Mouse (Mus musculus) heart, postnatal 4 days (tissue): ENCODE measurements at regions not wholly inside any gene's neighbourhood (a gene's known extent, or its start where the extent isn't known, plus 50 kb on each side); places are given as distances from the start of the nearest gene placed in this dataset.

Source experiments
- DNase-seq: peaks from one replicate; pipeline ENCODE4 v3.0.0; 2021

- DNase-seq, result no peak
Measured at GRCm38 (mm10) chr13:106525406-106526206, 411.2 kb downstream of the Ipo11 start.

- no peak for DNase-seq
Measured at GRCm38 (mm10) chr13:106514510-106515169, 422.1 kb downstream of the Ipo11 start.

GRCm38 (mm10) chr13:106513669-106514068 is 423.1 kb downstream of the Ipo11 start:
- DNase-seq, result no peak

- DNase-seq, result no peak
Measured at GRCm38 (mm10) chr13:106510435-106510834, 426.3 kb downstream of the Ipo11 start.

- DNase-seq, result no peak
Measured at GRCm38 (mm10) chr13:106501273-106501672, 435.5 kb downstream of the Ipo11 start.

GRCm38 (mm10) chr13:106471264-106471663 is 465.5 kb downstream of the Ipo11 start:
- no peak for DNase-seq

- DNase-seq, result no peak
Measured at GRCm38 (mm10) chr13:106454366-106454927, 482.3 kb downstream of the Ipo11 start.

GRCm38 (mm10) chr13:106432165-106432564 is 504.6 kb downstream of the Ipo11 start:
- DNase-seq, result no peak

- no peak for DNase-seq
Measured at GRCm38 (mm10) chr13:106406608-106407038, 530.1 kb downstream of the Ipo11 start.

- no peak for DNase-seq
Measured at GRCm38 (mm10) chr13:106392642-106393041, 544.1 kb downstream of the Ipo11 start.

GRCm38 (mm10) chr13:106388634-106389033 is 548.1 kb downstream of the Ipo11 start:
- DNase-seq, result no peak

GRCm38 (mm10) chr13:106367589-106367988 is 569.2 kb downstream of the Ipo11 start:
- DNase-seq, result no peak

GRCm38 (mm10) chr13:106352614-106353409 is 583.9 kb downstream of the Ipo11 start:
- DNase-seq, result no peak

GRCm38 (mm10) chr13:106332025-106332424 is 604.7 kb downstream of the Ipo11 start:
- DNase-seq, result no peak

- DNase-seq, result no peak
Measured at GRCm38 (mm10) chr13:106318980-106319379, 617.8 kb downstream of the Ipo11 start.

- no peak for DNase-seq
Measured at GRCm38 (mm10) chr13:106318476-106318875, 618.3 kb downstream of the Ipo11 start.

- no peak for DNase-seq
Measured at GRCm38 (mm10) chr13:106317300-106317699, 619.5 kb downstream of the Ipo11 start.

- DNase-seq, result no peak
Measured at GRCm38 (mm10) chr13:106281181-106281580, 655.6 kb downstream of the Ipo11 start.

- no peak for DNase-seq
Measured at GRCm38 (mm10) chr13:106259874-106260273, 676.9 kb downstream of the Ipo11 start.
